Mouse (Mus musculus): ENCODE results near the gene Art2b. TPM values are rescaled to one million over a fixed set of nuclear protein-coding genes. Genes with fewer than 3 reads are reported as not detected.

Art2b gene
- polyA plus RNA-seq, 1 experiment from 2014 or later = not detected

DNA sequence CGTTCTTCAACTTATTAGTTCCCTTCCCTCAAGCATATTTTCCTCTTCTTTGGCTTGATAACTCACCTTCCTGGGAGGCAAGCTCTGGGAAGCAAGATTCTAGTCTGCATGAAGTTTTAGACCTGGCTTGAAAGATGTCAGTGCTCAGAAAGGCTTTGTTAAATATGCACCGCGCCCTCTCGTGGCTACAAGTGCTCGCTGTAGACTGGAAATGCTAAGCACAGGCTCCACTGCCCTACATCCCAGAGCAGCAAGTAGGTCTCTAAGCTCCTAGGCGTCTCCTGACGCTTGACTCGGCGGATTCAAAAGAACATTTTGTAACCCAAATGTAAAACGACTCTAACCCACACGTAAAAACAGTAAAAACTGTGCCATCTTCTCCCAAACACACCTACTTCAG is 44.3 kb downstream of the Art2b start:
- Histone ChIP-seq H3K4me2 (no peak overlapping the region), H3K27ac (ENCODE audit: low read depth) (no peak overlapping the region), H3K9ac (no peak overlapping the region), H3K27me3 (ENCODE audit: insufficient read depth, low read length) (no peaks in the 10 kb centered on the region), H3K36me3 (ENCODE audit: insufficient read depth) (no peaks in the 10 kb centered on the region), H3K4me3 (ENCODE audit: low read depth, low read length) (no peak overlapping the region), H3K9me3 (ENCODE audit: low read depth, low read length) (no peaks in the 10 kb centered on the region), H3K4me1 (ENCODE audit: insufficient read depth) (no peaks in the 10 kb centered on the region)
- peak; percentile 92 for DNase-seq
- 6% methylated on average over 11 of the region's 11 CpGs for WGBS
- peak; percentile 79 for TF ChIP-seq CTCF (IDR thresholded peaks at IDR 0.05; ENCODE audit: low read depth)
- no peak for ATAC-seq (ENCODE audit: insufficient read depth)

DNA sequence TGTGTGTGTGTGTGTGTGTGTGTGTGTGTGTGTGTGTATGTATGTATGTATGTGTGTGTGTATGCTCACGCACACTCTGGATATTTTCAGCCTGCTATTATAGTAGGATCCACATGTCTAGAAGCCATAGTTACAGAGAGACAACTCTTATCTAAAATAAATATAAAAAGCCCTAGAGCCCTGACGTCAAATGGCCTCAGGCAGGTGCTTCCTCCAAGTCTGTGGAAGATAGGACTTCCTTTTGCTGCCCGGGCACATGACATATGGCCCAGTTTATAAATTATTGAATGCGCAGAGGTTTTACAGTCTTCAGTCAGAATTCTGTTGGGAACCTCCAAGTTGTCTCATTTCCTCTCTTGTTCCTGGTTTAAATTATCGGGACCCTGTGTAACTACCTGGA is 44.7 kb downstream of the Art2b start:
- no peak overlapping the region for H3K4me2 ChIP-seq
- H3K36me3 ChIP-seq (ENCODE audit: insufficient read depth) = no peaks in the 10 kb centered on the region
- H3K27me3 ChIP-seq (ENCODE audit: insufficient read depth, low read length) = no peaks in the 10 kb centered on the region
- no peak overlapping the region for H3K9ac ChIP-seq
- no peak for TF ChIP-seq CTCF (IDR thresholded peaks at IDR 0.05; ENCODE audit: low read depth)
- no peak overlapping the region for H3K27ac ChIP-seq (ENCODE audit: low read depth)
- no peak for ATAC-seq (ENCODE audit: insufficient read depth)
- no peaks in the 10 kb centered on the region for H3K9me3 ChIP-seq (ENCODE audit: low read depth, low read length)
- 59% methylated on average over 5 of the region's 5 CpGs for WGBS
- no peaks in the 10 kb centered on the region for H3K4me1 ChIP-seq (ENCODE audit: insufficient read depth)
- H3K4me3 ChIP-seq (ENCODE audit: low read depth, low read length) = no peak overlapping the region
- no peak for DNase-seq

DNA sequence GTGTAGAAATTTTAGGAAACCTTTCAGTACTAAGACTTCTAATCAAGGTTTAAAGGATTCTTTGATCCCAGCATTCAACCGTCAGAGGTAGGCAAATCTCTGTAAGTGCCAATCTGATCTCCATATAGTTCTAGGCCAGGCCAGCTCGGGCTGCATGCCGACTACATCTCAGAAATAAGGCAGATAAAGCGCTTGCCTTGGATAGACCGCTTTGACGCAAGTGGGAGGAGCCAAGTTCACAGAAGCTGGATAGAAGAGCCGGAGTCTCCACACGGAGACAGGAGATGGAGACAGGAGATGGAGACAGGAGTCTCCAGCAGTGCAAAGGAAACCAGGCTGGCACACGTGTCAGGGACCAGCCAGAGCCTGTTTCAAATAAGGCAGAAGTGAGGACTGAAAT is 45.6 kb downstream of the Art2b start:
- DNase-seq (no peak), ATAC-seq (ENCODE audit: insufficient read depth) (no peak)
- Histone ChIP-seq H3K27me3 (ENCODE audit: insufficient read depth, low read length) (no peaks in the 10 kb centered on the region), H3K27ac (ENCODE audit: low read depth) (no peak overlapping the region), H3K36me3 (ENCODE audit: insufficient read depth) (no peaks in the 10 kb centered on the region), H3K4me3 (ENCODE audit: low read depth, low read length) (no peak overlapping the region), H3K4me2 (no peak overlapping the region), H3K9me3 (ENCODE audit: low read depth, low read length) (no peaks in the 10 kb centered on the region), H3K9ac (no peak overlapping the region), H3K4me1 (ENCODE audit: insufficient read depth) (no peaks in the 10 kb centered on the region)
- no peak for TF ChIP-seq CTCF (IDR thresholded peaks at IDR 0.05; ENCODE audit: low read depth)
- WGBS = 35% methylated on average over 9 of the region's 9 CpGs

DNA sequence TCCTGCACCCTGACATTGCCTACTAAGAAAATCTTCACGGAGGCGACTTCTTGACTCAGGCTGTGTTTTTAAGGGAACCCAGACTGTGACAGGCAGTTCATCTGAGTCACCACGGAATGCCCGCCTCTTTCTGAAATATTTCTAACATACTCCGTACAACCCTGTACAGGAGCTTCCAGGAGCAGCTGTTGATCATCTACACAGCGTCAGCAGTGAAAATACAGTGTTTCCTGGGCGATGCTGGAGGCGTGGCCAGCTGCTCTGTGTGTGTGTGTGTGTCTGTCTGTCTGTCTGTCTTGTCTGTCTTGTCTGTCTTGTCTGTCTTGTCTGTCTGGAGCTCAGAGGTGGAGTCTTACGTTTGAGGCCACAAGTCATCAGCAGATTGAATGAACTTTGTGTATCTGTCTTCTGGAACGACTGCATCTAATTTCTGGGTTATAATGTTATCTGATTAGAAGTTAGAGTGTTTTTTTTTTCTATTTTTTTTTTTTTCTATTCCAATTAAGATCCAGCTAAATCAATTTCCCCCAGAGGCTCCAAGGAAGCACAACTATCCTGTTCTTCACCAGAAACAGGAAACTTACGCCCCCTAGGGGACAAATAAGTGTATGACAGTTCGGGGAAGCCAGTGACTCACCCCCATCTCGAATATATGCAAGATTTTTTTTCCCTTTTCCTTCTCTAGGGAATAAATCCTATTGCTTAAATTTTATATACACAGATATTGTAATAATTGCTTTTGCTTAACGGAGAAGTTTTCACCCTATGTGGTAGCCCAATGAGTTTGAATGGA is 47.1 kb downstream of the Art2b start:
- 26% methylated on average over 14 of the region's 14 CpGs for WGBS
- ATAC-seq (ENCODE audit: insufficient read depth) (no peak), DNase-seq (peak; percentile 75)
- peak; percentile 63 for TF ChIP-seq CTCF (IDR thresholded peaks at IDR 0.05; ENCODE audit: low read depth)
- H3K9ac ChIP-seq = no peak overlapping the region
- no peaks in the 10 kb centered on the region for H3K36me3 ChIP-seq (ENCODE audit: insufficient read depth)
- H3K4me2 ChIP-seq = no peak overlapping the region
- no peaks in the 10 kb centered on the region for H3K27me3 ChIP-seq (ENCODE audit: insufficient read depth, low read length)
- no peaks in the 10 kb centered on the region for H3K9me3 ChIP-seq (ENCODE audit: low read depth, low read length)
- no peaks in the 10 kb centered on the region for H3K4me1 ChIP-seq (ENCODE audit: insufficient read depth)
- H3K27ac ChIP-seq (ENCODE audit: low read depth) = no peak overlapping the region
- no peak overlapping the region for H3K4me3 ChIP-seq (ENCODE audit: low read depth, low read length)

DNA sequence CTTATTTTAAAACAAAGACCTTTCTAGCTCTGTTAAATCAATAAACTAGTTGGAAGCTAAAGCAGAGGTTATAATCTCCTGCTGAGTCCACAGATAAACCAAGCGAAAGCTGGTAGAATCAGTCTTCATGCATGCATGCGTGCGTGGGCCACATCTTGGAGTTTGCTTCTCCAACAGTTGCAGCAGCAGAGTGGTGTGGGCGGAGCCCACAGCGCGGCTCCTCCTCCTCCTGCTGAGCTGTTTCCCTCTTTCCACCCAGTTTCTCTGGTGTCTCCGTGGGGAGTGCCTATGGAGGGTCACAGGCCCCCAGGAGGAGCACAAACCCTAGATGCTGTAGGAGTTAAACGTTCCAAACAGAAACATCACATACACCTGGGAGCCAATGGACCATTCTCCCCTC is 47.9 kb downstream of the Art2b start:
- no peaks in the 10 kb centered on the region for H3K27me3 ChIP-seq (ENCODE audit: insufficient read depth, low read length)
- DNase-seq (no peak), ATAC-seq (ENCODE audit: insufficient read depth) (no peak)
- 42% methylated on average over 8 of the region's 8 CpGs for WGBS
- no peak for TF ChIP-seq CTCF (IDR thresholded peaks at IDR 0.05; ENCODE audit: low read depth)
- no peak overlapping the region for H3K27ac ChIP-seq (ENCODE audit: low read depth)
- no peak overlapping the region for H3K9ac ChIP-seq
- H3K4me3 ChIP-seq (ENCODE audit: low read depth, low read length) = no peak overlapping the region
- H3K4me1 ChIP-seq (ENCODE audit: insufficient read depth) = no peaks in the 10 kb centered on the region
- no peaks in the 10 kb centered on the region for H3K36me3 ChIP-seq (ENCODE audit: insufficient read depth)
- no peaks in the 10 kb centered on the region for H3K9me3 ChIP-seq (ENCODE audit: low read depth, low read length)
- H3K4me2 ChIP-seq = no peak overlapping the region

DNA sequence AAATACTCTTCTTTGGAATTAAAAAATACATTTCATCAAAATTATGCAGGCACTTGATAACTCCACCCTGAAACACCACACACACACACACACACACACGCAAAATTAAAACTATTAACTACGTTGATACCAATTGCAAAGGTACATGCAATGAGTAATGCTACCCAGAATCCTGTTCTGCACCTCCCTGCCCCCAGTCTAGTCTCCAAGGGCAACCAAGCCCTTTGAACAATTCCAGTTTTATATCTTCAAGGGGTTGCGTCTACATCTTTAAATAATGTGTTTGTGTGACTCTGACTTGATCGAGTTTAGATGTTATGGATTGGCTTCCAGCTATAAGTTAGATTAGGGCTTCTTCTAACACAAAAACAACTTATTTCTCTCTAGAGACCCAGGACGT is 49.9 kb downstream of the Art2b start:
- no peaks in the 10 kb centered on the region for H3K9me3 ChIP-seq (ENCODE audit: low read depth, low read length)
- H3K4me3 ChIP-seq (ENCODE audit: low read depth, low read length) = no peak overlapping the region
- ATAC-seq (ENCODE audit: insufficient read depth) (no peak), DNase-seq (no peak)
- no peak overlapping the region for H3K4me2 ChIP-seq
- WGBS = 66% methylated on average over 5 of the region's 5 CpGs
- H3K9ac ChIP-seq = no peak overlapping the region
- H3K36me3 ChIP-seq (ENCODE audit: insufficient read depth) = no peaks in the 10 kb centered on the region
- H3K27me3 ChIP-seq (ENCODE audit: insufficient read depth, low read length) = no peaks in the 10 kb centered on the region
- H3K27ac ChIP-seq (ENCODE audit: low read depth) = no peak overlapping the region
- H3K4me1 ChIP-seq (ENCODE audit: insufficient read depth) = no peaks in the 10 kb centered on the region
- no peak for TF ChIP-seq CTCF (IDR thresholded peaks at IDR 0.05; ENCODE audit: low read depth)

DNA sequence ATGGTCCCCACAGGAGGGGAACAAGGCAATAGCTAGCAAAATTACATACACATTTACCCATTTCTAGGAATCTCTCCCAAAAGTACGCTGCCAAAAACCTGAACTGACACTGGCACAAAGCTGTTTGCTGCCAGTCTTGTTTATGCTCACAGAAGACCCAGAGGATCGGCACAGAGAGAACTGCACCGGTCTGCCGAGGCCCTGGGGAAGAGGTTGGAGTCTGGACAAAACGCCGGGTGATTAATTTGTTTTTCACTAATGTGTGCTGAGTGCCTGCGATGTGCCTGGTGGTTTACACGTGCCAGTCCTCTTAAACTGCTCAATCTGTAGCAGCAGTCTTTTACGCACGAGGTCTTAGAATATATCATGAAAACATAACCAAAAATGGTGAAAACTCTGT is 50.3 kb downstream of the Art2b start:
- no peak overlapping the region for H3K4me2 ChIP-seq
- DNase-seq (no peak), ATAC-seq (ENCODE audit: insufficient read depth) (no peak)
- no peak overlapping the region for H3K9ac ChIP-seq
- 43% methylated on average over 10 of the region's 10 CpGs for WGBS
- H3K9me3 ChIP-seq (ENCODE audit: low read depth, low read length) = no peaks in the 10 kb centered on the region
- H3K27me3 ChIP-seq (ENCODE audit: insufficient read depth, low read length) = no peaks in the 10 kb centered on the region
- no peak overlapping the region for H3K27ac ChIP-seq (ENCODE audit: low read depth)
- no peaks in the 10 kb centered on the region for H3K36me3 ChIP-seq (ENCODE audit: insufficient read depth)
- H3K4me1 ChIP-seq (ENCODE audit: insufficient read depth) = no peaks in the 10 kb centered on the region
- H3K4me3 ChIP-seq (ENCODE audit: low read depth, low read length) = no peak overlapping the region
- TF ChIP-seq CTCF (IDR thresholded peaks at IDR 0.05; ENCODE audit: low read depth) = no peak
